Mouse (Mus musculus) lung, postnatal 0 days (tissue): ENCODE data around the gene Mansc4.

Experiments
- CTCF ChIP-seq: IDR thresholded peaks from 2 replicates; pipeline ENCODE4 v1.5.1; 2016; ENCODE audit warnings: antibody characterized with exemption, mild to moderate bottlenecking
- EP300 ChIP-seq: IDR thresholded peaks from 2 replicates; pipeline ENCODE4 v1.6.1; 2016; ENCODE audit warnings: antibody characterized with exemption, mild to moderate bottlenecking, control low read depth

DNA sequence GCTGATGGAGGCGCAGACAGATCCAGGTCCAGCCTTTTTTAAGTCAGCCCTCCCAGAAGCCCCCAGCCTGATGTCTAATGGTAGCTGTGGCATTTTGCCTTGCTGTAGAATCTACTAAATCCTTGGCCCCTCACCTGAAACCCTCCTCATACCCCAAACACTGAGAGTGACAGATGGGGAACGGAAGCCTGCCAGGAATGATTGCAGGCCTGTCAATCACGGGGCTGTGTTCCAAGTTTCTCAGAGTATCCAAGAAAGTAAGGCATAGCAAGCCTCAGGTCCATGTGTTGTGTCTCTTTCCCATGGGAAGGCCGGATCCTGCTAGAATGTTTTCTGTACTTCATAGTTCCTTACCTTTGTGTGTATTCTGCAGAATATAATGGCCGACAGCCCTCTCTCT is 3.4 kb upstream of the Mansc4 start:
- no peak for TF ChIP-seq CTCF
- TF ChIP-seq EP300, result no peak
